Mouse (Mus musculus): ENCODE measurements around the gene Mast2.

DNA sequence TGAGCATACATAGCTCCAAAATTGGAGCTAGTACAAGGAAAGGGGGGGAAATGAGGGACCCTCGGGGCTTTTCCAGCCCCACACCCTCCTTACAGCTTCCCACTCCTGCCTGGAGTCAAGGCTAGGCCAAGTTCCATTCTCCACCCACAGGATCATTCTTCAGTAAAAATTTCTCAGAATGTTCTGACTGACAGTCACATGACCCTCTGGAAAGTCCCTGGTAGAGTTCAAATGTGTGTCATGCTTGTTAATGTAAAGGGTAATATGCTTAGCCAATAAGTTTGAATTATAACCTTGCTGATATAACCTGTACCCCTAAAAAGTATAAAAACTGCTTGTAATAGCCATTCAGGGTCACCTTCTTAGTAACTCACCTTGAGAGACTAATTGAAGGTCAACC, 41.8 kb downstream of the Mast2 start:
- TF ChIP-seq POLR2A (IDR thresholded peaks at IDR 0.05; ENCODE audit: low read depth, low read length) (no peak), CTCF (IDR thresholded peaks at IDR 0.05; ENCODE audit: extremely low read depth, insufficient read length, insufficient replicate concordance, low read depth, low read length) (no peak)

Data from small intestine, adult 2 months (tissue).